Mouse (Mus musculus): ENCODE measurements around the gene Olfr552. TPM values are rescaled to one million over a fixed set of nuclear protein-coding genes. Genes with fewer than 3 reads are reported as not detected.
"Not testable (repeated sequence)": the region's sequence is repeated elsewhere in the genome, so short reads cannot be mapped to it uniquely, and the experiment has no call there.

Olfr552 gene
- total RNA-seq (2015; ENCODE audit: low replicate concordance) (not detected in 2 replicates), total RNA-seq (2017; ENCODE audit: low replicate concordance) (not detected in 2 replicates)

DNA sequence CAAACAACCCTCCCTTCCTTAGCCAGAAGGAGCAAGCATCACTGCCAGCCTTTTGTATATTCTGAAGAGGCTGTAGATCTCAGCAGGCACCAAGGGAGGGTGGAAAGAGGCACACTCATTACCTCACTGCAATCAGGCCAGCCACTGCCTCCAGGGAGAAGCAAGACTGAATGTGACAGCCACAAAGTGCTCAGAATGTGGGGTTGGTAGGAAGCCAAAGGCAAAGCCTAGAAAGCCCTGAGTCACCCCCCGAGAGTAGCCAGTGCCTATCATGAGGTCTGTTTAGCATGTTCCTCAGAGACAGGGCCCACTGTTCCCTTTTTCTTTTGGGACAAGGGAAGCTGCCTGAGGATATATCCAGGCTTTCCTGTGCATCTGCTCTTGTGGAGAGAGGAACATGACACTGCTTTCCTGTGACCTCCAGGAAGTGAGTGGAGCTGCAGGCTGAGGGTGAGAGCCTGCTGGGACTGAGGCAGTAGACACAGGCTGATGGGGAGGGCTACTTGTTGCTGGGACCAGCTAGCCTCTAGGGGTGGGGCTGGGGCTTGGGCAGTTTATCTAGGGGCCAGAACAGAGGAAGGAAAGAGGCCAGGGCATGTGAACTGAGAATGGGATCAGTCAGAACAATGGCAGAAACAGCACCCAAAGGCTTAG is at the start of gene Olfr552:
Gene Olfr552 (plus strand): TSS at position 393 of the 654 bp plus-strand sequence.
- no peak for ATAC-seq (replicated peaks; ENCODE audit: low FRiP score, poor library complexity, severe bottlenecking)

- no peak for ATAC-seq (replicated peaks; ENCODE audit: low FRiP score, poor library complexity, severe bottlenecking)
These were observed 48.0 kb upstream of the Olfr552 start, which contains the start of gene Olfr549 for GRCm38 (mm10) chr7:102549570-102549969. Olfr549 (plus strand) TSS chr7:102549870.

GRCm38 (mm10) chr7:102553279-102553678 is 44.3 kb upstream of the Olfr552 start:
- no peak for ATAC-seq (replicated peaks; ENCODE audit: low FRiP score, poor library complexity, severe bottlenecking)

DNA sequence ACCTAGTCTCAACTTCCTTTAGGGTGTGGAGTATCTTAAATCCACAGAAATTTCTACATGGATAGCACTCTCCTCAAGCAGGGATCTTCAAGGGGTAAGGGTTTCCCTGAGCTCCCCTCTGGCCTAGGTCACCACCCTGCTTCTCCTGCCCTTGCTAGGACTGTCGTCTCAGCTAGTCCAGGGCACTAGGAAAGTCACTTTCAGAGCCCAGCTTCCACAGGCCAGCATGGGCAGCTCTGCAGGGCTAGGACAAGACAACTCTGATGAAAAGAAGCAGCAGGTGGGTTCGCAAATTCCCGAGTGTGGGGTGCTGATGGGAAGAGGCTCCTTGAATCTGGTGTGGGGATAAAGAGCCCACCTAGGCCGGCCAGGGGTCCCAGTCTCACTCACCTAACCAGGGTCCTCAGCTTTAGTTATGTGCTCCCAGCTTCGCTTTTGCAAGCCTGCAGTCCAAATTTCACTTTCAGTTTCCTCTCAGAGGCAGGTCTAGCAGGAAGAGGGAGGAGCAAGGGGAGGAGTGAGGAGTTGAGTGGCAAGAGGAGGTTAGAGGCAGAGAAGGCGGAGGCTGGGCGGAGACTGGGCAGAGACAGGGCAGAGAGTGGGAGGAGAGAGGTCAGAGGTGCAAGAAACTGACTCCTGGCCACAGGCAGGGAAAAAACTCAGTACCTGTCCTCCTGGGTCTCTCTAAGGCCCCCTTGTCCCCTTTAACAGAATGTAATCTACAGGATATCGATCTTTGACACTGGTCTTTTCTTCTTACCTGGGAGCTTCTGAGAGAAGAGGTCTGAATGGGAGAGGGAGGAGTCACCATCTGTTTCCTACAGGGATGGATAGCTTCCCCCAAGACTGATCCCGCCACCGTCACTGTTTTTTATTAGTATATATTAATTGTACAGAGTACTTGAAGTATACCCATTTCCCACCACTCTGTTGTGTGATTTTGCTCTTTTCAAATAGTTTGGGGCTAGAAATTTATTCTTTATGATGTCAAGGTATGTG is 32.3 kb upstream of the Olfr552 start, which contains the start of gene Trim21:
Gene Trim21 (minus strand): TSS at position 488 of the 999 bp plus-strand sequence.
- ATAC-seq (replicated peaks; ENCODE audit: low FRiP score, poor library complexity, severe bottlenecking), result peak; percentile 100

- no peak for ATAC-seq (replicated peaks; ENCODE audit: low FRiP score, poor library complexity, severe bottlenecking)
These were observed 31.4 kb upstream of the Olfr552 start for GRCm38 (mm10) chr7:102566219-102566618.

- ATAC-seq (replicated peaks; ENCODE audit: low FRiP score, poor library complexity, severe bottlenecking), result no peak
These were observed 26.4 kb upstream of the Olfr552 start, which contains the start of gene Olfr550 for GRCm38 (mm10) chr7:102571142-102571541. Olfr550 (plus strand) TSS chr7:102571442.

DNA sequence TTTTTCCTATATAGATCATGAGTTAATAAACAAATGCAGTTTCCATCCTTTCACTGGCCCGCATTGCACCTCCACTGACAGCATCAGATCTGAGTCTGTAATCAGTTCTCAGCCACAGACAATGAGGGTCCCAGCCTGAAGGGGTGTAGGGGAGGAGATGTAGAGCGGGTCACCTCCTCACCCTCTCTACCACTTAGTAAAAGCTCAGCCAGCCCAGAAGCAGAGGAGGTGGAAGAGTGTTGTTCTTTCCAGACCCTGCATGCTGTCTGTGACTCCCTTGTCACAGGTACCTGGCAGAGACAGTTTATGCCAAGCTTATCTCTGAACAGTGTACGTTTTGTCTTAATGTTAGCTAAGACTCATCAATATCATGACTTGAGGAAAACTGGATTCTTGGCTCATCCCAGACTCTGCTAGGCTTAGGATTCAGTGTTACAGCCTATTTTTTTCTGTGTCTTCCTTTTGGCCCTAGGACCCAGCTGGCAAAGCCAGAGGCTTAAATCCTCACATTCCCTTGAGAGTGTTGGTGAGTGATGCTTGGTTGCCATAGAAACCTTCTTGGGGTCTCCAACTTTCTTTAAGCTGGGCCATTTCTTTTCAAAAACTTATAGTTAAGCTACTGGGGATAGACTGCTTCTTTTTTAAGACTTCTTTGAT is 24.3 kb upstream of the Olfr552 start:
- ATAC-seq (replicated peaks; ENCODE audit: low FRiP score, poor library complexity, severe bottlenecking), result no peak

DNA sequence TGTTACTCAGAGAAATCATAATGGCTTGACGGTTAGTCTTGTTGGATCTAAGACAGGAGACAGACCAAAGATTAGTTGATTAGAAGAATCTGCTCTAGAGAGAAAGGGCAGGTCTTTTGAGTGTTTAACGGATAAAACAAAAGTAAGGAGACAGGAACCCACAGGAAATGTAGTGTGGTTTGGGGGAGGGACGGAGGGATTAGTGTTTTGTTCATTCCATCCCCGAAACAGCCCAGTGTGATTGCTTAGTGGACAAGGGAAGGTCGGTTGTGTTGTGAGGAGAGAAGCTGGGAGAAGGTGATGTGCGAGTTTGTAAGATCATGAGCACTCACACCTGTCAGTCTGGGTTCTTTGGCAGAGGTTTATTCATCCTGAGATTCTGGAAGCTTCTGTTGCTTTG is 21.6 kb upstream of the Olfr552 start:
- no peak for ATAC-seq (replicated peaks; ENCODE audit: low FRiP score, poor library complexity, severe bottlenecking)

DNA sequence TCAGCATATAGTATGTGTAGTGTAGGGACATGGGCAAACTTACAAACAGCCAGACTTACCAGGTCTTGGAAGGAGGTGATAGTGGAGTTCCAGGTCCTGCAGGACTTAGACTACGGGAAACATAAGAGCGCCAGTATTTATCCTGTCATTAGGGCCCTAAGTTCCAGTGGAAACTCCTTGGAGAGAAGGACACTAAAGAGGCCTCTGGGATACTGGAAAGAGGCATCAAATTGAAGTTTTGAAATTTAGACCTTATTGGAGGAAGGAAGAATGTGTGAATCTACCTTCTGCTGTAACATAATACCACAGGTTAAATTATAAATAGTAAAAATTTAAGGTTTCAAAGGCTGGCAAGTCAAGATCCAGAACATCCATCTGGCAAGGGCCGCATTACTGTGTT is 5.8 kb upstream of the Olfr552 start, which contains the start of gene Olfr551:
Gene Olfr551 (minus strand): TSS at position 101 of the 400 bp plus-strand sequence.
- no peak for ATAC-seq (replicated peaks; ENCODE audit: low FRiP score, poor library complexity, severe bottlenecking)

- ATAC-seq (replicated peaks; ENCODE audit: low FRiP score, poor library complexity, severe bottlenecking), result no peak
These were observed 20.5 kb downstream of the Olfr552 start, which contains the start of gene Olfr553 for GRCm38 (mm10) chr7:102618118-102618517. Olfr553 (minus strand) TSS chr7:102618218.

GRCm38 (mm10) chr7:102619608-102620007 is 22.0 kb downstream of the Olfr552 start:
- no peak for ATAC-seq (replicated peaks; ENCODE audit: low FRiP score, poor library complexity, severe bottlenecking)

DNA sequence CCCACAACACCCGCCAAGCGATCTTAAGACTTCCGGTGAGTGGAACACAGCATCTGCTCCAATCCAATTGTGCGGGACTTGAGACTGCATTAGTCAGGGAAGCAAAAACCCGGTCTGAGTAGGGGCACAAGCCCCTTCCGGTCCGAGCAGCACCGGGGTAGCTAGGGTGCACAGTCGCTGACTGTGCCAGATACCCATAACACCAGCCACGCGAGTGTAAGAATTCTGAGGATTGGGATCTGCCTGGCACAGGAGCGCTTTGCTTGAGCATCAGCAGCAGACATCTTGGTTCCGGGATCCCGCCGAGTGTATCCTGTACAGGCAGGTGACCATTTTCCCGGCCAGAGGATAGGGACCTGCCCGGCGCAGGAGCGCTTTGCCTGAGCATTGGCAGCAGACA is 22.8 kb downstream of the Olfr552 start:
- not testable (repeated sequence) for ATAC-seq (replicated peaks; ENCODE audit: low FRiP score, poor library complexity, severe bottlenecking)

- ATAC-seq (replicated peaks; ENCODE audit: low FRiP score, poor library complexity, severe bottlenecking), result no peak
These were observed 39.1 kb downstream of the Olfr552 start for GRCm38 (mm10) chr7:102636665-102637064.

DNA sequence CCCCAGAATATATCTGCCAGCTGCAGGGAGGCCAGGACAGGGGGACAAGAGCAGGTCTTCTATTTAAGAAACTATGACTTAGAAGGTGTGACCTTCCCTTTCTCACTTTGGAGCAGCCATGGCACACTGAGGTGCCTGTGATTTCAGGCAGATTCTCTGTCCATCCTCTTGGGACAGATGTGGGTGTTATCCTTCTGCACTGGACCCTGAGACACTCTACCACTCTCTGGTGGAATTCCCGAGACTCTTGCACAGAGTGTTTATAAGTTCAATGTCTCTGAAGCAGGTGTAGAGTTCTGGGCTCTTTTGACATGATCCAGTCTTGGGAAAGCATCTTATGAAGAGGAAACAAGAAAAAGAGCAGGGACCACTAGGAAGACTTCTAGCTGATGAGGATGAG is 40.6 kb downstream of the Olfr552 start, which contains the start of gene Olfr554:
Gene Olfr554 (plus strand): TSS at position 301 of the 400 bp plus-strand sequence.
- ATAC-seq (replicated peaks; ENCODE audit: low FRiP score, poor library complexity, severe bottlenecking), result no peak

DNA sequence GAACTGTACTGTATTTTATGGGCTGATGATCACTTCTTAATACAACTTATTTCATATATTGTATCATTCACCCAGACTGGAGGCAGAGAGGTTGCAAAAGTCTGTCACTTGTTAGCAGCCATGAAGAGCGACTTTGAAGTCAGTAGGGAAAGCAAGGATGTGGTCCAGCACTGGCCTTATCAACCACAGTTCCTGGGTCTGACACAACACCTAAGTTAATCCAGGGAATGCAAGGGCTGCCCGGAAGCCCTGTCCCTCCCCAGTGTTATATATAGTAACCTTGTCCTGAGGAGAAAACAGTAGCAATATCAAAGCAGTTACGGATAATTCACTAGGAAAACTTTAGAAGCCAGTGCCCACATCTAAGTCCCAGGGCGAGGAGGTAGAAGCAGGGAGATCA is 47.4 kb downstream of the Olfr552 start:
- not testable (repeated sequence) for ATAC-seq (replicated peaks; ENCODE audit: low FRiP score, poor library complexity, severe bottlenecking)

Other genes with a start within 250 kb of the Olfr552 start
- gene Rrm1, start 156.1 kb upstream of the Olfr552 start, total RNA-seq (2015; ENCODE audit: low replicate concordance), result 85.7 and 133 TPM in 2 replicates
- gene Rrm1, start 156.1 kb upstream of the Olfr552 start, total RNA-seq (2017; ENCODE audit: low replicate concordance), result 265 and 267 TPM in 2 replicates
- not detected in 2 replicates for gene Olfr543, start 116.1 kb upstream of the Olfr552 start, total RNA-seq (2015; ENCODE audit: low replicate concordance)
- gene Olfr543, start 116.1 kb upstream of the Olfr552 start, total RNA-seq (2017; ENCODE audit: low replicate concordance), result not detected in 2 replicates
- not detected in 2 replicates for gene Olfr544, start 109.5 kb upstream of the Olfr552 start, total RNA-seq (2015; ENCODE audit: low replicate concordance)
- not detected in 2 replicates for gene Olfr544, start 109.5 kb upstream of the Olfr552 start, total RNA-seq (2017; ENCODE audit: low replicate concordance)
- gene Olfr545, start 98.2 kb upstream of the Olfr552 start, total RNA-seq (2015; ENCODE audit: low replicate concordance), result not detected in 2 replicates
- gene Olfr545, start 98.2 kb upstream of the Olfr552 start, total RNA-seq (2017; ENCODE audit: low replicate concordance), result not detected in 2 replicates
- gene Olfr547, start 63.0 kb upstream of the Olfr552 start, total RNA-seq (2015; ENCODE audit: low replicate concordance), result not detected in 2 replicates
- gene Olfr547, start 63.0 kb upstream of the Olfr552 start, total RNA-seq (2017; ENCODE audit: low replicate concordance), result not detected in 2 replicates
- gene Olfr548-ps1, start 56.9 kb upstream of the Olfr552 start, total RNA-seq (2015; ENCODE audit: low replicate concordance), result not detected in 2 replicates
- gene Olfr548-ps1, start 56.9 kb upstream of the Olfr552 start, total RNA-seq (2017; ENCODE audit: low replicate concordance), result not detected in 2 replicates
- not detected in 2 replicates for gene Olfr549, start 47.9 kb upstream of the Olfr552 start, total RNA-seq (2015; ENCODE audit: low replicate concordance)
- gene Olfr549, start 47.9 kb upstream of the Olfr552 start, total RNA-seq (2017; ENCODE audit: low replicate concordance), result not detected in 2 replicates
- gene Trim21, start 32.3 kb upstream of the Olfr552 start, total RNA-seq (2015; ENCODE audit: low replicate concordance), result 6.9 and 25.9 TPM in 2 replicates
- 37.5 and 50.2 TPM in 2 replicates for gene Trim21, start 32.3 kb upstream of the Olfr552 start, total RNA-seq (2017; ENCODE audit: low replicate concordance)
- not detected in 2 replicates for gene Olfr550, start 26.3 kb upstream of the Olfr552 start, total RNA-seq (2015; ENCODE audit: low replicate concordance)
- gene Olfr550, start 26.3 kb upstream of the Olfr552 start, total RNA-seq (2017; ENCODE audit: low replicate concordance), result not detected in 2 replicates
- gene Olfr551, start 5.9 kb upstream of the Olfr552 start, total RNA-seq (2015; ENCODE audit: low replicate concordance), result not detected in 2 replicates
- gene Olfr551, start 5.9 kb upstream of the Olfr552 start, total RNA-seq (2017; ENCODE audit: low replicate concordance), result not detected in 2 replicates
- gene Olfr553, start 20.4 kb downstream of the Olfr552 start, total RNA-seq (2015; ENCODE audit: low replicate concordance), result not detected in 2 replicates
- not detected in 2 replicates for gene Olfr553, start 20.4 kb downstream of the Olfr552 start, total RNA-seq (2017; ENCODE audit: low replicate concordance)
- not detected in 2 replicates for gene Olfr554, start 40.7 kb downstream of the Olfr552 start, total RNA-seq (2015; ENCODE audit: low replicate concordance)
- gene Olfr554, start 40.7 kb downstream of the Olfr552 start, total RNA-seq (2017; ENCODE audit: low replicate concordance), result not detected in 2 replicates
- not detected in 2 replicates for gene Olfr555, start 61.1 kb downstream of the Olfr552 start, total RNA-seq (2015; ENCODE audit: low replicate concordance)
- not detected in 2 replicates for gene Olfr555, start 61.1 kb downstream of the Olfr552 start, total RNA-seq (2017; ENCODE audit: low replicate concordance)
- gene Olfr556, start 67.1 kb downstream of the Olfr552 start, total RNA-seq (2015; ENCODE audit: low replicate concordance), result not detected in 2 replicates
- not detected in 2 replicates for gene Olfr556, start 67.1 kb downstream of the Olfr552 start, total RNA-seq (2017; ENCODE audit: low replicate concordance)
- not detected in 2 replicates for gene Trim68, start 89.6 kb downstream of the Olfr552 start, total RNA-seq (2015; ENCODE audit: low replicate concordance)
- gene Trim68, start 89.6 kb downstream of the Olfr552 start, total RNA-seq (2017; ENCODE audit: low replicate concordance), result 0.51 TPM in 1 of 2 replicates, not detected in the other
- gene Olfr557, start 98.1 kb downstream of the Olfr552 start, total RNA-seq (2015; ENCODE audit: low replicate concordance), result not detected in 2 replicates
- gene Olfr557, start 98.1 kb downstream of the Olfr552 start, total RNA-seq (2017; ENCODE audit: low replicate concordance), result not detected in 2 replicates
- not detected in 2 replicates for gene Olfr558, start 104.4 kb downstream of the Olfr552 start, total RNA-seq (2015; ENCODE audit: low replicate concordance)
- gene Olfr558, start 104.4 kb downstream of the Olfr552 start, total RNA-seq (2017; ENCODE audit: low replicate concordance), result not detected in 2 replicates
- not detected in 2 replicates for gene Olfr33, start 121.3 kb downstream of the Olfr552 start, total RNA-seq (2015; ENCODE audit: low replicate concordance)
- gene Olfr33, start 121.3 kb downstream of the Olfr552 start, total RNA-seq (2017; ENCODE audit: low replicate concordance), result not detected in 2 replicates
- gene Olfr559, start 129.7 kb downstream of the Olfr552 start, total RNA-seq (2015; ENCODE audit: low replicate concordance), result not detected in 2 replicates
- not detected in 2 replicates for gene Olfr559, start 129.7 kb downstream of the Olfr552 start, total RNA-seq (2017; ENCODE audit: low replicate concordance)
- not detected in 2 replicates for gene Olfr560, start 161.6 kb downstream of the Olfr552 start, total RNA-seq (2015; ENCODE audit: low replicate concordance)
- gene Olfr560, start 161.6 kb downstream of the Olfr552 start, total RNA-seq (2017; ENCODE audit: low replicate concordance), result not detected in 2 replicates
- gene Olfr78, start 161.7 kb downstream of the Olfr552 start, total RNA-seq (2015; ENCODE audit: low replicate concordance), result not detected in 2 replicates
- gene Olfr78, start 161.7 kb downstream of the Olfr552 start, total RNA-seq (2017; ENCODE audit: low replicate concordance), result not detected in 2 replicates
- gene Olfr561, start 173.5 kb downstream of the Olfr552 start, total RNA-seq (2015; ENCODE audit: low replicate concordance), result not detected in 2 replicates
- not detected in 2 replicates for gene Olfr561, start 173.5 kb downstream of the Olfr552 start, total RNA-seq (2017; ENCODE audit: low replicate concordance)
- gene Olfr564, start 205.7 kb downstream of the Olfr552 start, total RNA-seq (2015; ENCODE audit: low replicate concordance), result not detected in 2 replicates
- not detected in 2 replicates for gene Olfr564, start 205.7 kb downstream of the Olfr552 start, total RNA-seq (2017; ENCODE audit: low replicate concordance)